Mouse (Mus musculus) layer of hippocampus, postnatal 14 days (tissue): ENCODE data around the gene Gm21860. TPM values are rescaled to one million over a fixed set of nuclear protein-coding genes. Genes with fewer than 3 reads are reported as not detected.

Experiments
- total RNA-seq, 2 experiments: library from RNA; stranded (reverse); gene quantifications; 2 replicates each; pipeline ENCODE4 v1.2.3; 2021

Gene Gm21860
- total RNA-seq, 2 experiments from 2014 or later: not detected

Other genes starting within 250 kb of the Gm21860 start
- gene Gm47283, start 29.9 kb upstream of the Gm21860 start, total RNA-seq: not detected
- gene Gm21748, start 84.4 kb upstream of the Gm21860 start, total RNA-seq: not detected